ENCODE assay signal across 8 mouse cellular contexts in genomic region chr9:110116977-110117778, GRCm38 (mm10). TPM values are rescaled to one million over a fixed set of nuclear protein-coding genes. Genes with fewer than 3 reads are reported as not detected.
A peak's percentile ranks its signal among the peaks of the same experiment; 100 is the strongest.
DNase-seq lines count a peak whose midpoint lies in the region; ATAC-seq and TF ChIP-seq lines count a peak whose summit lies in the region.

Smarcc1 (plus strand) TSS chr9:110117708.

- H3K27me3 ChIP-seq in embryonic facial prominence, embryonic 15.5 days: no peaks in the 10 kb centered on the region
- no peaks in the 10 kb centered on the region for H3K27me3 ChIP-seq in limb, embryonic 14.5 days (ENCODE audit: control insufficient read depth, insufficient read depth, low read length)
- H3K27me3 ChIP-seq in midbrain, postnatal 0 days (ENCODE audit: insufficient read depth, low read length): no peaks in the 10 kb centered on the region

- peak within 1 kb of the TSS; percentile 96 for H3K27ac ChIP-seq in bone marrow, adult 2 months (ENCODE audit: control insufficient read depth, insufficient read depth, low read depth, low read length, poor library complexity)
- peak within 1 kb of the TSS; percentile 99 for H3K27ac ChIP-seq in embryonic facial prominence, embryonic 15.5 days (replicated peaks)
- peak within 1 kb of the TSS; percentile 94 for H3K27ac ChIP-seq in limb, embryonic 14.5 days (replicated peaks; ENCODE audit: low read depth, low read length)
- peak within 1 kb of the TSS; percentile 98 for H3K27ac ChIP-seq in midbrain, postnatal 0 days (ENCODE audit: low read depth, low read length)

- under 1% methylated on average over 79 of the region's 79 CpGs for WGBS in bone marrow, adult 2 months
- under 1% methylated on average over 72 of the region's 79 CpGs for WGBS in embryonic facial prominence, embryonic 15.5 days
- 2% methylated on average over 62 of the region's 79 CpGs for WGBS in limb, embryonic 14.5 days
- under 1% methylated on average over 75 of the region's 79 CpGs for WGBS in midbrain, postnatal 0 days

- peak; percentile 96 for ATAC-seq in embryonic facial prominence, embryonic 15.5 days (ENCODE audit: insufficient number of reproducible peaks, low FRiP score, low TSS enrichment, low read depth)
- ATAC-seq in limb, embryonic 14.5 days (ENCODE audit: low FRiP score, low read depth): peak; percentile 96
- ATAC-seq in midbrain, postnatal 0 days (ENCODE audit: low FRiP score): peak; percentile 96

- peaks cover 1% of the 10 kb centered on the region; the same call in 1 of the 2 replicates for H3K4me1 ChIP-seq in bone marrow, adult 2 months (ENCODE audit: control insufficient read depth, insufficient read depth, low read length)
- H3K4me1 ChIP-seq in embryonic facial prominence, embryonic 15.5 days: peaks cover 14% of the 10 kb centered on the region
- 0 out of 2 replicates have a peak, but pooled peaks cover 8% of the 10 kb centered on the region for H3K4me1 ChIP-seq in limb, embryonic 14.5 days (ENCODE audit: control insufficient read depth, insufficient read depth, low read length)
- peaks cover 6% of the 10 kb centered on the region for H3K4me1 ChIP-seq in midbrain, postnatal 0 days (ENCODE audit: insufficient read depth, low read length)

- peak within 1 kb of the TSS; percentile 67 for H3K4me2 ChIP-seq in embryonic facial prominence, embryonic 15.5 days (replicated peaks)
- peak within 1 kb of the TSS; percentile 59 for H3K4me2 ChIP-seq in limb, embryonic 14.5 days (replicated peaks; ENCODE audit: low read depth, low read length, severe bottlenecking)
- H3K4me2 ChIP-seq in midbrain, postnatal 0 days (ENCODE audit: low read depth, low read length, poor library complexity, severe bottlenecking): peak within 1 kb of the TSS; percentile 67

- H3K9me3 ChIP-seq in embryonic facial prominence, embryonic 15.5 days (replicated peaks): no peaks in the 10 kb centered on the region
- no peaks in the 10 kb centered on the region for H3K9me3 ChIP-seq in limb, embryonic 14.5 days (ENCODE audit: control insufficient read depth, low read length)
- no peaks in the 10 kb centered on the region for H3K9me3 ChIP-seq in midbrain, postnatal 0 days (ENCODE audit: low read length)

- peak within 1 kb of the TSS; percentile 88 for H3K9ac ChIP-seq in embryonic facial prominence, embryonic 15.5 days
- peak within 1 kb of the TSS; percentile 94 for H3K9ac ChIP-seq in limb, embryonic 14.5 days (ENCODE audit: low read depth, low read length, severe bottlenecking)
- H3K9ac ChIP-seq in midbrain, postnatal 0 days (replicated peaks; ENCODE audit: low read length, poor library complexity, severe bottlenecking): peak within 1 kb of the TSS; percentile 99

- TF ChIP-seq POLR2A in bone marrow, adult 2 months (IDR thresholded peaks at IDR 0.05; ENCODE audit: borderline replicate concordance, control insufficient read depth, low read depth, low read length): peak; percentile 51; the same call in 1 of the 2 replicates
- TF ChIP-seq POLR2A in limb, embryonic 14.5 days (IDR thresholded peaks at IDR 0.05; ENCODE audit: borderline replicate concordance, extremely low read depth, insufficient read depth, insufficient read length): peak; percentile 78; the same call in 1 of the 2 replicates

- H3K36me3 ChIP-seq in embryonic facial prominence, embryonic 15.5 days: peaks cover 13% of the 10 kb centered on the region
- H3K36me3 ChIP-seq in limb, embryonic 14.5 days (ENCODE audit: control insufficient read depth, insufficient read depth, low read length): peaks cover 36% of the 10 kb centered on the region
- peaks cover 14% of the 10 kb centered on the region for H3K36me3 ChIP-seq in midbrain, postnatal 0 days (ENCODE audit: insufficient read depth, low read length)

- no peak for TF ChIP-seq CTCF in bone marrow, adult 2 months (IDR thresholded peaks at IDR 0.05; ENCODE audit: control insufficient read depth, insufficient read depth, low read length)
- no peak for TF ChIP-seq CTCF in midbrain, postnatal 0 days (IDR thresholded peaks at IDR 0.05)

- H3K4me3 ChIP-seq in bone marrow, adult 2 months (replicated peaks; ENCODE audit: control insufficient read depth, low read depth, low read length): peak within 1 kb of the TSS; percentile 98
- H3K4me3 ChIP-seq in embryonic facial prominence, embryonic 15.5 days (replicated peaks): peak within 1 kb of the TSS; percentile 89
- H3K4me3 ChIP-seq in limb, embryonic 14.5 days (replicated peaks; ENCODE audit: low read length): peak within 1 kb of the TSS; percentile 87
- H3K4me3 ChIP-seq in midbrain, postnatal 0 days (ENCODE audit: low read depth, low read length): peak within 1 kb of the TSS; percentile 95

- peak; percentile 90 for DNase-seq in 416B (ENCODE audit: low read depth)
- DNase-seq in heart, adult 8-10 months (ENCODE audit: low spot score): peak; percentile 89
- DNase-seq in kidney, adult 9 months: peak; percentile 90
- peak; percentile 94 for DNase-seq in limb, embryonic 14.5 days (ENCODE audit: low spot score)
- peak; percentile 94 for DNase-seq in midbrain, postnatal 0 days (ENCODE audit: low spot score)
- DNase-seq in spleen, postnatal 14 days (ENCODE audit: low spot score in 2 of 2): peak; percentile 68 to 74

RNA-seq across cellular contexts. Expression of gene Smarcc1, which starts in this region (rescaled TPM):
- polyA plus RNA-seq in bone marrow, adult 2 months (2011; ENCODE audit: insufficient read depth, insufficient read length, low replicate concordance, missing spikeins): 25.1 and 41.4 TPM in 2 replicates
- polyA plus RNA-seq in embryonic facial prominence, embryonic 15.5 days (2015; fragmentation: Nextera tagmentation; extraction: Ambion mirVana): 113 and 119 TPM in 2 replicates
- 10 to 100 TPM; 24.9 to 28.4 (median 26.8) TPM for total RNA-seq in heart, adult 8-10 months (2022)
- 67.2 and 72.8 TPM in 2 replicates for polyA plus RNA-seq in limb, embryonic 14.5 days (2012; rRNA removed)
- polyA plus RNA-seq in limb, embryonic 14.5 days (2014; fragmentation: Nextera tagmentation; extraction: Ambion mirVana): 132 and 144 TPM in 2 replicates
- 34.0 and 42.3 TPM in 2 replicates for total RNA-seq in midbrain, postnatal 0 days (2014; rRNA removed)
- 49.9 and 57.9 TPM in 2 replicates for polyA plus RNA-seq in midbrain, postnatal 0 days (2015; fragmentation: Nextera tagmentation; extraction: Ambion mirVana)

Comparison
In these comparisons a context has a peak if more than half of its experiments do, and no peak if none do; other contexts are left out.
1. Peak in every context shown above with its lines: DNase-seq, ATAC-seq, H3K4me3 ChIP-seq and H3K27ac ChIP-seq.